Mouse (Mus musculus) heart, embryonic 11.5 days (tissue): ENCODE data around the gene Ggt5. TPM values are rescaled to one million over a fixed set of nuclear protein-coding genes. Genes with fewer than 3 reads are reported as not detected.

Experiments used
- ATAC-seq: fragments of 200-750 bp; cut with Nextera tagmentation; replicated peaks from 2 replicates; pipeline ENCODE4 v1.8.0; 2017; ENCODE audit warnings: moderate library complexity; ENCODE audit not compliant: insufficient number of reproducible peaks, low FRiP score, low TSS enrichment
- H3K27ac ChIP-seq: fragments of 300-500 bp; sonication (generic); 2 replicates; pipeline ENCODE4 v1.5.1; 2014; ENCODE audit warnings: mild to moderate bottlenecking, low read depth, low read length
- H3K27me3 ChIP-seq: fragments of 300-500 bp; sonication (generic); 2 replicates; pipeline ENCODE4 v1.6.1; 2014; ENCODE audit warnings: mild to moderate bottlenecking, low read length, mixed read lengths; ENCODE audit not compliant: control insufficient read depth, insufficient read depth
- H3K36me3 ChIP-seq: fragments of 300-500 bp; sonication (generic); 2 replicates; pipeline ENCODE4 v1.6.1; 2014; ENCODE audit warnings: mild to moderate bottlenecking, low read length, moderate library complexity, mixed read lengths; ENCODE audit not compliant: control insufficient read depth, insufficient read depth
- H3K4me1 ChIP-seq: fragments of 300-500 bp; sonication (generic); 2 replicates; pipeline ENCODE4 v1.6.1; 2014; ENCODE audit warnings: low read length; ENCODE audit not compliant: control insufficient read depth, insufficient read depth
- H3K4me2 ChIP-seq: fragments of 300-500 bp; sonication (generic); 2 replicates; pipeline ENCODE4 v1.6.1; 2014; ENCODE audit warnings: mild to moderate bottlenecking, moderate library complexity
- H3K4me3 ChIP-seq: fragments of 300-500 bp; sonication (generic); 2 replicates; pipeline ENCODE4 v1.5.1; 2014; ENCODE audit warnings: low read depth, low read length
- H3K9ac ChIP-seq: fragments of 300-500 bp; sonication (generic); 2 replicates; pipeline ENCODE4 v1.6.1; 2014; ENCODE audit warnings: mild to moderate bottlenecking, low read depth, low read length, moderate library complexity
- H3K9me3 ChIP-seq: fragments of 300-500 bp; sonication (generic); replicated peaks from 2 replicates; pipeline ENCODE4 v1.6.1; 2016; ENCODE audit warnings: low read length; ENCODE audit not compliant: control insufficient read depth
- WGBS: fragments of 180-500 bp; shearing (Covaris S2); extraction: QIAGEN DNeasy Blood & Tissue Kit; methylation state at CpG from one replicate; pipeline ENCODE4 v1.1.7; 2014; ENCODE audit not compliant: insufficient replicate concordance; 5-methylcytosine and 5-hydroxymethylcytosine counted together
- polyA plus RNA-seq: library from polyadenylated mRNA; unstranded; fragments of >200 nt; fragmentation: Nextera tagmentation; extraction: Ambion mirVana; gene quantifications from 2 replicates; pipeline ENCODE4 v1.2.1, GENCODE M21; 2014

Ggt5 gene
- 2.8 and 5.0 TPM in 2 replicates for polyA plus RNA-seq

GRCm38 (mm10) chr10:75589129-75589528 lies at the start of gene Ggt5:
TSS of gene Ggt5 (plus strand) at chr10:75589340.
- Histone ChIP-seq H3K27me3 (peaks cover 9% of the 10 kb centered on the region), H3K9me3 (no peaks in the 10 kb centered on the region), H3K4me2 (peak within 1 kb of the TSS; percentile 53), H3K4me1 (peaks cover 23% of the 10 kb centered on the region; the same call in 1 of the 2 replicates), H3K36me3 (no peaks in the 10 kb centered on the region), H3K27ac (peak within 1 kb of the TSS; percentile 73), H3K4me3 (peak within 1 kb of the TSS; percentile 15), H3K9ac (0 out of 2 replicates have a peak within 1 kb of the TSS, but pooled peaks have one; percentile 47)
- 17% methylated on average over 5 of the region's 5 CpGs for WGBS
- no peak for ATAC-seq

- no peak overlapping the region for H3K4me3 ChIP-seq
- H3K4me1 ChIP-seq, result no peaks in the 10 kb centered on the region
- no peak overlapping the region for H3K27ac ChIP-seq
- no peak overlapping the region for H3K9ac ChIP-seq
- WGBS, result 49% methylated on average over 7 of the region's 7 CpGs
- ATAC-seq, result no peak
- no peaks in the 10 kb centered on the region; the same call in 1 of the 2 replicates for H3K9me3 ChIP-seq
- H3K4me2 ChIP-seq, result no peak overlapping the region
- H3K36me3 ChIP-seq, result no peaks in the 10 kb centered on the region
- H3K27me3 ChIP-seq, result no peaks in the 10 kb centered on the region
These were observed 41.2 kb upstream of the Ggt5 start for GRCm38 (mm10) chr10:75547901-75548300.

GRCm38 (mm10) chr10:75548486-75548885 lies 40.7 kb upstream of the Ggt5 start:
- Histone ChIP-seq H3K9me3 (no peaks in the 10 kb centered on the region; the same call in 1 of the 2 replicates), H3K36me3 (no peaks in the 10 kb centered on the region), H3K4me2 (no peak overlapping the region), H3K4me1 (no peaks in the 10 kb centered on the region), H3K9ac (no peak overlapping the region), H3K27me3 (no peaks in the 10 kb centered on the region), H3K27ac (no peak overlapping the region), H3K4me3 (no peak overlapping the region)
- ATAC-seq, result no peak
- 69% methylated on average over 14 of the region's 14 CpGs for WGBS

GRCm38 (mm10) chr10:75549886-75550285 lies 39.3 kb upstream of the Ggt5 start:
- ATAC-seq, result no peak
- H3K4me3 ChIP-seq, result no peak overlapping the region
- no peaks in the 10 kb centered on the region; the same call in 1 of the 2 replicates for H3K9me3 ChIP-seq
- no peaks in the 10 kb centered on the region for H3K4me1 ChIP-seq
- WGBS, result 70% methylated on average over 7 of the region's 7 CpGs
- H3K9ac ChIP-seq, result no peak overlapping the region
- H3K27ac ChIP-seq, result no peak overlapping the region
- H3K27me3 ChIP-seq, result no peaks in the 10 kb centered on the region
- H3K36me3 ChIP-seq, result no peaks in the 10 kb centered on the region
- H3K4me2 ChIP-seq, result no peak overlapping the region

GRCm38 (mm10) chr10:75551175-75551574 lies 38.0 kb upstream of the Ggt5 start:
- Histone ChIP-seq H3K4me3 (no peak overlapping the region), H3K9ac (no peak overlapping the region), H3K36me3 (no peaks in the 10 kb centered on the region), H3K27me3 (no peaks in the 10 kb centered on the region), H3K27ac (no peak overlapping the region), H3K9me3 (no peaks in the 10 kb centered on the region), H3K4me2 (no peak overlapping the region), H3K4me1 (peaks cover 5% of the 10 kb centered on the region; the same call in 1 of the 2 replicates)
- no peak for ATAC-seq
- 42% methylated on average over 12 of the region's 12 CpGs for WGBS

- Histone ChIP-seq H3K27me3 (no peaks in the 10 kb centered on the region), H3K4me1 (peaks cover 5% of the 10 kb centered on the region; the same call in 1 of the 2 replicates), H3K9me3 (no peaks in the 10 kb centered on the region), H3K4me2 (no peak overlapping the region), H3K4me3 (no peak overlapping the region), H3K36me3 (no peaks in the 10 kb centered on the region), H3K27ac (no peak overlapping the region), H3K9ac (no peak overlapping the region)
- ATAC-seq, result no peak
- WGBS, result 43% methylated on average over 2 of the region's 2 CpGs
These were observed 37.0 kb upstream of the Ggt5 start for GRCm38 (mm10) chr10:75552106-75552505.

- Histone ChIP-seq H3K36me3 (no peaks in the 10 kb centered on the region), H3K4me2 (no peak overlapping the region), H3K4me3 (no peak overlapping the region), H3K4me1 (peaks cover 5% of the 10 kb centered on the region; the same call in 1 of the 2 replicates), H3K9ac (no peak overlapping the region), H3K9me3 (no peaks in the 10 kb centered on the region), H3K27ac (no peak overlapping the region), H3K27me3 (0 out of 2 replicates have a peak, but pooled peaks cover 4% of the 10 kb centered on the region)
- ATAC-seq, result no peak
- 65% methylated on average over 13 of the region's 13 CpGs for WGBS
These were observed 36.3 kb upstream of the Ggt5 start for GRCm38 (mm10) chr10:75552701-75553450.

GRCm38 (mm10) chr10:75554090-75554489 lies 35.0 kb upstream of the Ggt5 start:
- 87% methylated on average over 8 of the region's 8 CpGs for WGBS
- ATAC-seq, result no peak
- no peak overlapping the region for H3K4me2 ChIP-seq

More at GRCm38 (mm10) chr10:75554090-75554489, 35.0 kb upstream of the Ggt5 start:
- Histone ChIP-seq H3K27ac (no peak overlapping the region), H3K27me3 (peaks cover 11% of the 10 kb centered on the region; the same call in 1 of the 2 replicates), H3K9ac (no peak overlapping the region), H3K36me3 (no peaks in the 10 kb centered on the region), H3K9me3 (no peaks in the 10 kb centered on the region), H3K4me3 (no peak overlapping the region), H3K4me1 (peaks cover 11% of the 10 kb centered on the region)
